Mouse (Mus musculus): Measurements from ENCODE around the gene Hils1. TPM values are rescaled to one million over a fixed set of nuclear protein-coding genes. Genes with fewer than 3 reads are reported as not detected.

Hils1 gene
- polyA plus RNA-seq (2015; fragmentation: Nextera tagmentation; extraction: Ambion mirVana): 0.15 and 0.22 TPM in 2 replicates

DNA sequence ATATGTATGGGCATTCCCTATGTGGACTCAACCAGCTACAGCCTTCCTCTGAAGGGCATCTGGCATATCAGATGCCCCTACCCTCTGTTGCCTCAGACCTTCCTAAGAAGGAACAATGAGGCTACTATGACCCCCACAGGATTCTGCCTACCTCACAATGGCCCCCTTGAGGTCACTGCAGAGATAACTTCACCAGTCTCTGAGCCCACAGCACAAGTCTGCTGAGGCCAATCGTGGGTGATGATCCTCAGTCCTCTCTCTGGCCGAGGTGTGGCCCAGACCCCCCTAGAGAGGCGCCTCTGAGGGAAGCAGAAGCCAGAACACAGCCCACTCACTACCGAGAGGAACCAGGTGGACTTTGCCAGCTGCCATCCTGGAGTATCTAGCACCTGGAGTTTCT lies at the start of gene Hils1:
Hils1 (plus strand) TSS at position 175 of the 400 bp plus-strand sequence.
- H3K9me3 ChIP-seq (replicated peaks): no peaks in the 10 kb centered on the region

DNA sequence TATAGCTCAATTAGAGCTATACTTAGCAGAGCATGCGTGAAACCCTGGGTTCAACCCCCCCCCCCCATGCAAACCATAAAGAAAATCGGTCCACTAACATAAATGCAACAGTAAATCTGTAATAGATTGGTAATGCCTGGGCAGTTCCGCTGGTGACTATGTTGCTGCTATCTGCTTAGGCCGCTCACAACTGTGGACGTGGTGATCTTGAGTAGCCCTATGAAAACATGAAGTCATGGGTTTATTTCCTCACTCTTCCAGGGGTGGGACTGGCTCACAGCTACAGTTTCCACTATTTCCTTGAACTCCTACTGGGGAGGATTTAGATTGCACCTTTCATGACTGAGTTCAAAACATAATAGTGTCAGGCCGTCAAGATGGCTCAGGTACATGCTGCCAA lies 49.7 kb upstream of the Hils1 start:
- H3K9ac ChIP-seq: no peak overlapping the region
- no peaks in the 10 kb centered on the region for H3K27me3 ChIP-seq
- H3K4me2 ChIP-seq: no peak overlapping the region
- no peak for ATAC-seq (replicated peaks; ENCODE audit: insufficient number of reproducible peaks, insufficient read depth, low FRiP score, low read depth)
- 56% methylated on average over 6 of the region's 6 CpGs for WGBS
- H3K9me3 ChIP-seq (replicated peaks): no peaks in the 10 kb centered on the region
- H3K27ac ChIP-seq: peak overlapping the region; percentile 77; the same call in 1 of the 2 replicates
- no peaks in the 10 kb centered on the region for H3K36me3 ChIP-seq
- no peak overlapping the region for H3K4me3 ChIP-seq
- peaks cover 22% of the 10 kb centered on the region for H3K4me1 ChIP-seq (replicated peaks)

More for the DNA sequence above, at the start of gene Hils1:
- Histone ChIP-seq H3K4me2 (no peak within 1 kb of the TSS), H3K27ac (no peak within 1 kb of the TSS), H3K9ac (no peak within 1 kb of the TSS), H3K4me1 (replicated peaks) (peaks cover 8% of the 10 kb centered on the region), H3K36me3 (no peaks in the 10 kb centered on the region), H3K27me3 (no peaks in the 10 kb centered on the region), H3K4me3 (no peak within 1 kb of the TSS)
- WGBS: 48% methylated on average over 4 of the region's 4 CpGs
- ATAC-seq (replicated peaks; ENCODE audit: insufficient number of reproducible peaks, insufficient read depth, low FRiP score, low read depth): no peak

- H3K4me3 ChIP-seq: no peak overlapping the region
- peaks cover 11% of the 10 kb centered on the region for H3K4me1 ChIP-seq (replicated peaks)
- 34% methylated on average over 6 of the region's 6 CpGs for WGBS
- no peak overlapping the region for H3K9ac ChIP-seq
- no peaks in the 10 kb centered on the region for H3K9me3 ChIP-seq (replicated peaks)
- H3K4me2 ChIP-seq: no peak overlapping the region
- no peaks in the 10 kb centered on the region for H3K36me3 ChIP-seq
- H3K27ac ChIP-seq: peak overlapping the region; percentile 36; the same call in 1 of the 2 replicates
- no peak for ATAC-seq (replicated peaks; ENCODE audit: insufficient number of reproducible peaks, insufficient read depth, low FRiP score, low read depth)
- H3K27me3 ChIP-seq: no peaks in the 10 kb centered on the region
Measured at GRCm38 (mm10) chr11:94920996-94921401, 46.4 kb upstream of the Hils1 start.

DNA sequence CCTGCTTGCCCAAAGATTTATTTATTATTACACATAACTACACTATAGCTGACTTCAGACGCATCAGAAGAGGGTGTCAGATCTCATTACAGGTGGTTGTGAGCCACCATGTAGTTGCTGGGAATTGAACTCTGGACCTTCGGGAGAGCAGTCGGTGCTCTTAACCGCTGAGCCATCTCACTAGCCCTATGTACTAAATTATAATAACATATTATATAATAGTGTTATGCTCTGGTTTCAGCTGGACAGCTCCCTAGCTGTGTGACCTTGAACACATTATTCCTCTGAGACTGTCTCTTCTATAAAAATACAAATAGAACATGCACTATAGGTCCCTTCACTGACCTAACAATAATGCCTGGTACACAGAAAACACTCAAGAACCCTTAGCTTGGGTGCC lies 42.4 kb upstream of the Hils1 start:
- Histone ChIP-seq H3K27ac (no peak overlapping the region), H3K36me3 (no peaks in the 10 kb centered on the region), H3K9ac (no peak overlapping the region), H3K4me3 (no peak overlapping the region), H3K9me3 (replicated peaks) (no peaks in the 10 kb centered on the region), H3K4me2 (no peak overlapping the region), H3K4me1 (replicated peaks) (peaks cover 34% of the 10 kb centered on the region), H3K27me3 (no peaks in the 10 kb centered on the region)
- no peak for ATAC-seq (replicated peaks; ENCODE audit: insufficient number of reproducible peaks, insufficient read depth, low FRiP score, low read depth)
- WGBS: 93% methylated on average over 4 of the region's 4 CpGs

- Histone ChIP-seq H3K4me1 (replicated peaks) (peaks cover 40% of the 10 kb centered on the region), H3K27me3 (no peaks in the 10 kb centered on the region), H3K36me3 (no peaks in the 10 kb centered on the region), H3K9me3 (replicated peaks) (no peaks in the 10 kb centered on the region), H3K4me3 (no peak overlapping the region), H3K4me2 (no peak overlapping the region), H3K9ac (no peak overlapping the region), H3K27ac (peak overlapping the region; percentile 33; the same call in 1 of the 2 replicates)
- no peak for ATAC-seq (replicated peaks; ENCODE audit: insufficient number of reproducible peaks, insufficient read depth, low FRiP score, low read depth)
- WGBS: 51% methylated on average over 11 of the region's 11 CpGs
Measured at GRCm38 (mm10) chr11:94926431-94926830, 41.0 kb upstream of the Hils1 start.

DNA sequence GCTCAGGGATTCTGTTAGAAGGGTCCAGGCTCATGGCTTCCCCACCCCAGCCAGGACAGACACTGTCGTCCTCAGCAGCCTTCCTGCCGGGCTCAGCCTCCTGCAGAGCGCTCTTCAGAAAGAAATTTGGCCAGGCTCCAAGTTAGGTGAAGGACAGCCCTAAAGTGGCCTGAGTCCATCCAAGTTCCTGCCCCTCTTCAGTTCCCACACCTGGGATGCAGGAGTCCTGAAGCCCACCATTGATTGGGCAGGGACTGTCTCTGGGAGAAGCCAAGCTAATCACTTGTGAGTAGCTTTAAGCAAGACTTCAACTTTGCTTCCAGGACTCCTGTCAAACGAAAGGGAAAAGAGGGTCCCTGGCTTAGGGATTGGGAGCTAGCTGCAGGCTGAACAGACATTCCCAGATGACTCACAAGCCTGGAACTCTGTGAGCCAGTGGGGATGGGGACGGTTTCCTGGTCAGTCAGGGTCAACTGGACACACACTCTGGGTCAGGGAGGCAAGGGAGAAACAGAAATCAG lies 39.6 kb upstream of the Hils1 start:
- no peak overlapping the region for H3K4me2 ChIP-seq
- no peaks in the 10 kb centered on the region for H3K36me3 ChIP-seq
- no peak overlapping the region for H3K4me3 ChIP-seq
- peak overlapping the region; percentile 75 for H3K27ac ChIP-seq
- 5% methylated on average over 5 of the region's 5 CpGs for WGBS
- H3K27me3 ChIP-seq: peaks cover under 1% of the 10 kb centered on the region
- H3K4me1 ChIP-seq (replicated peaks): peaks cover 40% of the 10 kb centered on the region
- no peak for ATAC-seq (replicated peaks; ENCODE audit: insufficient number of reproducible peaks, insufficient read depth, low FRiP score, low read depth)
- no peaks in the 10 kb centered on the region for H3K9me3 ChIP-seq (replicated peaks)
- H3K9ac ChIP-seq: 0 out of 2 replicates have a peak overlapping the region, but pooled peaks have one; percentile 14

DNA sequence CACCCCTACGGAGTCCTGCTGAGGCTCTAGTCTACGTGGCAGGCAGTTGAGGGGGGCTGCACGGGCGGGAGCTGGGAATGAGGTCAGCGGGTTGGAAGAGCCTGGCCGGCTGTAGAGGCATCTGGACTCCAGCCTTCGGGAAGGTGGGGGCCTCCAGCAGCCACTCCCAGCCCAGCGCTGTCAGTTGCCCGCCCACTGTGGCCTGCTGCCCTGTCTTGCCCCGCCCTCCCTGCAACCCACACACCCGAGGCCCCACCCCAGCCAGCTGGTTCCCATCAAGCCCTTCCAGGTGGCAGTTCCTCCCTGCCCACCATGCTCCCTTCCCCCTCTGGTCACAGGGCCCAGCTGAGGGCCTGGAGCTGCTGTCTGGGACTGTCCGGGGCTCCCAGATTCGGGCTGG lies 38.6 kb upstream of the Hils1 start:
- peak overlapping the region; percentile 80 for H3K27ac ChIP-seq
- peaks cover 5% of the 10 kb centered on the region for H3K27me3 ChIP-seq
- peaks cover 44% of the 10 kb centered on the region for H3K4me1 ChIP-seq (replicated peaks)
- WGBS: 5% methylated on average over 13 of the region's 13 CpGs
- peak; percentile 96 for ATAC-seq (replicated peaks; ENCODE audit: insufficient number of reproducible peaks, insufficient read depth, low FRiP score, low read depth)
- H3K4me2 ChIP-seq: peak overlapping the region; percentile 47
- peak overlapping the region; percentile 5; the same call in 1 of the 2 replicates for H3K4me3 ChIP-seq
- H3K9ac ChIP-seq: 0 out of 2 replicates have a peak overlapping the region, but pooled peaks have one; percentile 7
- no peaks in the 10 kb centered on the region for H3K36me3 ChIP-seq
- no peaks in the 10 kb centered on the region for H3K9me3 ChIP-seq (replicated peaks)

DNA sequence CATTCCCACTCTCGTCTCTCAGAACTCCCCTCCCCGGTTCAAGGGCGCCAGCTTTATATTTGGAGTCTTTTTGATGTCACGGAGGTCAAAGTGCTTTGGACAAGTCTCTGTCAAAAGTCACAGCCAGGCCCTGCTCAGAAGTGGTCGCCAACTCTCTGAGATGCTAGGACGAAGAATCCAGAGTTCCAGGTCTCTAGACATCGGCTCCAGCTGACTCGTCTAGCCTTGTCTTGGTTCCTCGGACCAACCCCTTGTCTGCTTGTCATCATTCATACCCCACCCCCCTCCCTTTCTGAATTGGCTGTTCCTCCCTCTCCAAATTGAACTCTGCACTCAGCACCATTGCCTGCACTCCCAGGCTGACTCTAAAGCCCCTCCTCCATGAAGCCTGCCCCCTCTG lies 37.8 kb upstream of the Hils1 start:
- no peak overlapping the region for H3K9ac ChIP-seq
- no peaks in the 10 kb centered on the region for H3K9me3 ChIP-seq (replicated peaks)
- peaks cover 12% of the 10 kb centered on the region for H3K27me3 ChIP-seq
- H3K36me3 ChIP-seq: no peaks in the 10 kb centered on the region
- H3K4me3 ChIP-seq: no peak overlapping the region
- no peak for ATAC-seq (replicated peaks; ENCODE audit: insufficient number of reproducible peaks, insufficient read depth, low FRiP score, low read depth)
- peaks cover 50% of the 10 kb centered on the region for H3K4me1 ChIP-seq (replicated peaks)
- 41% methylated on average over 9 of the region's 9 CpGs for WGBS
- H3K27ac ChIP-seq: peak overlapping the region; percentile 80
- peak overlapping the region; percentile 47 for H3K4me2 ChIP-seq

- Histone ChIP-seq H3K9me3 (replicated peaks) (no peaks in the 10 kb centered on the region), H3K27me3 (peaks cover 18% of the 10 kb centered on the region), H3K4me1 (replicated peaks) (peaks cover 54% of the 10 kb centered on the region), H3K36me3 (no peaks in the 10 kb centered on the region), H3K27ac (peak overlapping the region; percentile 80), H3K4me2 (no peak overlapping the region), H3K4me3 (no peak overlapping the region), H3K9ac (no peak overlapping the region)
- no peak for ATAC-seq (replicated peaks; ENCODE audit: insufficient number of reproducible peaks, insufficient read depth, low FRiP score, low read depth)
- 54% methylated on average over 4 of the region's 4 CpGs for WGBS
Measured at GRCm38 (mm10) chr11:94930151-94930550, 37.2 kb upstream of the Hils1 start.

DNA sequence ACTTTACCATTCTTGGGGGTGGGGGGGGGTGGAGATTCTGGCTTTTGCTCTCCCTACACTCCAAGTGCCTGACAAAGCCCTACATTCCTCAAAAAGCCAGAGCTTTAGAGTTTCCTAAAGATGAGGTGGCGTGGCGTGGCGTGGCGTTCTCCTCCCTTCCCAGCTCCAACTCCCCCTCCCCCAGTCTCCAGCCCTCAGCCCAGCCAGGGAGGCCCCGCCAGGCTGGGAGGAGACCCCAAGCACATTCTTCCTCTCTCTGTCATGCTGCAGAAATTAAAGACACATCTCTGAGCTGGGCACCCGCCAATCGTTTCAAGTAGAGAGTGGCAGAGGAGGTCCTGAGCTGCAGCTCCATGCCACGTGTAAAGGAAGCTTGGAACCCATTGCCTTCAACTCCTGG lies 33.8 kb upstream of the Hils1 start:
- H3K9me3 ChIP-seq (replicated peaks): no peaks in the 10 kb centered on the region
- H3K4me3 ChIP-seq: no peak overlapping the region
- H3K27ac ChIP-seq: peak overlapping the region; percentile 66
- H3K9ac ChIP-seq: no peak overlapping the region
- H3K36me3 ChIP-seq: no peaks in the 10 kb centered on the region
- peaks cover 56% of the 10 kb centered on the region for H3K4me1 ChIP-seq (replicated peaks)
- 29% methylated on average over 8 of the region's 8 CpGs for WGBS
- H3K27me3 ChIP-seq: peaks cover 41% of the 10 kb centered on the region
- ATAC-seq (replicated peaks; ENCODE audit: insufficient number of reproducible peaks, insufficient read depth, low FRiP score, low read depth): no peak
- H3K4me2 ChIP-seq: peak overlapping the region; percentile 23; the same call in 1 of the 2 replicates

DNA sequence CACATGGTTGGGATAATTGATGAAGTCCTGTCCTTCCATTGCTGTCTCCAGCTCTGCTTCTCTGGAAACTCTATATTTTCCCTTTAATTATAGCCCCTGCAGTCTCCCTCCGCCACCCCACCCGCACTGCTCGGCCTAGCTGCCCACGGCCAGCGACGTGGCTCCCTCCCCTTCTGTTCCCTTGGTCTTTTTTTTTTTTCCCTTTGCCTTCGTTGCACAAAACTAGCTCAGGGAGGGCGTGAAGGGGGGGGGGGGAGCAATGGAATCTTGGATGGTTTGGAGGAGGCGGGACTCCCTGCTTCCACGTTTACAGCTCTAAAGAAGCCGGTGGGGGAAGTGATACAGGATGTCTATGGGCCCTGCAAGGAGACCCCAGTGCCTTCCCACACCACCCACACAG lies 32.9 kb upstream of the Hils1 start:
- WGBS: 36% methylated on average over 11 of the region's 11 CpGs
- Histone ChIP-seq H3K4me3 (no peak overlapping the region; the same call in 1 of the 2 replicates), H3K4me2 (peak overlapping the region; percentile 23; the same call in 1 of the 2 replicates), H3K36me3 (no peaks in the 10 kb centered on the region), H3K4me1 (replicated peaks) (peaks cover 51% of the 10 kb centered on the region), H3K9me3 (replicated peaks) (no peaks in the 10 kb centered on the region), H3K27ac (peak overlapping the region; percentile 66), H3K27me3 (peaks cover 48% of the 10 kb centered on the region), H3K9ac (no peak overlapping the region)
- ATAC-seq (replicated peaks; ENCODE audit: insufficient number of reproducible peaks, insufficient read depth, low FRiP score, low read depth): no peak

DNA sequence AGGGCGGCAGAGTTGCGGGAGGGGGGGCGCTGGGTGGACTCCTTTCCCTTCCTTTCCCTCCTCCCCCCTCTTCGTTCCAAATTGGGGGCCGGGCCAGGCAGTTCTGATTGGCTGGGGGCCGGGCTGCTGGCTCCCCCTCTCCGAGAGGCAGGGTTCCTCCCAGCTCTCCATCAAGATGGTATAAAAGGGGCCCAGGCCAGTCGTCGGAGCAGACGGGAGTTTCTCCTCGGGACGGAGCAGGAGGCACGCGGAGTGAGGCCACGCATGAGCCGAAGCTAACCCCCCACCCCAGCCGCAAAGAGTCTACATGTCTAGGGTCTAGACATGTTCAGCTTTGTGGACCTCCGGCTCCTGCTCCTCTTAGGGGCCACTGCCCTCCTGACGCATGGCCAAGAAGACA lies 31.3 kb upstream of the Hils1 start, which contains the start of gene Col1a1:
Col1a1 (plus strand) TSS at position 180 of the 400 bp plus-strand sequence.
- Histone ChIP-seq H3K36me3 (no peaks in the 10 kb centered on the region), H3K9me3 (replicated peaks) (no peaks in the 10 kb centered on the region), H3K9ac (peak within 1 kb of the TSS; percentile 60), H3K27me3 (peaks cover 60% of the 10 kb centered on the region), H3K27ac (peak within 1 kb of the TSS; percentile 80), H3K4me3 (peak within 1 kb of the TSS; percentile 57), H3K4me2 (peak within 1 kb of the TSS; percentile 81), H3K4me1 (replicated peaks) (peaks cover 38% of the 10 kb centered on the region)
- WGBS: 18% methylated on average over 19 of the region's 19 CpGs
- peak; percentile 33; the same call in 1 of the 2 replicates for ATAC-seq (replicated peaks; ENCODE audit: insufficient number of reproducible peaks, insufficient read depth, low FRiP score, low read depth)

All from heart, embryonic 15.5 days (tissue).